Mouse (Mus musculus): ENCODE data around the gene Nfatc3. TPM values are rescaled to one million over a fixed set of nuclear protein-coding genes. Genes with fewer than 3 reads are reported as not detected.
"Not testable (repeated sequence)": the region's sequence is repeated elsewhere in the genome, so short reads cannot be mapped to it uniquely, and the experiment has no call there.

Gene Nfatc3
- polyA plus RNA-seq (2016; fragmentation: Nextera tagmentation; extraction: Ambion mirVana), result 5.0 and 5.8 TPM in 2 replicates

DNA sequence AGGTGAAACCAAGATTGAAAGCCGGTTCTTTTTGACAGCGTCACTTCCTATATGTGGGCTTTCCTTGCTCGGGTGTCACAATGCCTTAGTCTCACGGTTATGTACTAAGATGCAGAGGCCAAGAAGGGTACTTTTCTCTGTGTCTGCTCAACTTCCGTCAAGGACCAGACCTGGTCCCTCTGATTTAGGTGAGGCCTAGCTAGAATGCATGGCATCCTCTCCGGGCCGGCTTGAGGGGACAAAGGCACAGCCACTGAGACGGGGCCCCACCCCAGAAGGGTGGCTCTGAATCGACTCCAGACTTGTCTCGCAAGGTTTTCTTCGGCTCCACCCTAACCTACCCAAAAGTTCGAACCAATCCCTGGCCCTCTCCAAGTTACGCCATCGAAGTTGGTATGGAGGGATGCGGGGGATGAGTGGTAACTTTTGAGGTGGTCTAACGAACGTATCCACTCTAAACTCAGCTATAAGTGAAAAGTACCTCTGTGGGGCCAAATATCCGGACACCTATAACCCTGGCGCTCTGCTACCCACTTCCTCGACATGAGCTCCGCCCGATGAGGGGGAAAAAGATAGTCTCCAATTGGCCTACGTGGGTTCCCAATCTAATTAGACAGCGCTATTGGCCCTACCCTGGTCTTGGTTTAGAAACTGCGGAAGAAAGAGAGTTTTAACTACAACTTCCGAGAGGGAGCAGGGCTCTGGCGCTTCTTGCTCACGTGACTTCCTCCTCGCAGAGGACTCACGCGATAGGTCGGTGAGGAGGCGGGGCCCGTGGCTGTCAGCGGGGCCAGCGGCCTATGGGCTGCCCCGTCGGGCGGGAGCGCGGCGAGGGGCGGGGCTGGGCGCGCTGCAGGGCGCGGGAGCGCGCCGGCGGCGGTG lies at the start of gene Nfatc3:
Nfatc3 (plus strand) TSS at position 110 of the 882 bp plus-strand sequence.
- peak within 1 kb of the TSS; percentile 94 for H3K9ac ChIP-seq
- ATAC-seq, result peak; percentile 94
- H3K36me3 ChIP-seq, result peaks cover 3% of the 10 kb centered on the region; the same call in 1 of the 2 replicates
- no peaks in the 10 kb centered on the region for H3K9me3 ChIP-seq (replicated peaks)
- H3K4me1 ChIP-seq, result peaks cover 55% of the 10 kb centered on the region
- H3K27me3 ChIP-seq (replicated peaks), result no peaks in the 10 kb centered on the region
- under 1% methylated on average over 52 of the region's 52 CpGs for WGBS (ENCODE audit: insufficient replicate concordance)
- peak within 1 kb of the TSS; percentile 86 for H3K4me3 ChIP-seq
- peak within 1 kb of the TSS; percentile 97 for H3K27ac ChIP-seq
- peak within 1 kb of the TSS; percentile 86 for H3K4me2 ChIP-seq

DNA sequence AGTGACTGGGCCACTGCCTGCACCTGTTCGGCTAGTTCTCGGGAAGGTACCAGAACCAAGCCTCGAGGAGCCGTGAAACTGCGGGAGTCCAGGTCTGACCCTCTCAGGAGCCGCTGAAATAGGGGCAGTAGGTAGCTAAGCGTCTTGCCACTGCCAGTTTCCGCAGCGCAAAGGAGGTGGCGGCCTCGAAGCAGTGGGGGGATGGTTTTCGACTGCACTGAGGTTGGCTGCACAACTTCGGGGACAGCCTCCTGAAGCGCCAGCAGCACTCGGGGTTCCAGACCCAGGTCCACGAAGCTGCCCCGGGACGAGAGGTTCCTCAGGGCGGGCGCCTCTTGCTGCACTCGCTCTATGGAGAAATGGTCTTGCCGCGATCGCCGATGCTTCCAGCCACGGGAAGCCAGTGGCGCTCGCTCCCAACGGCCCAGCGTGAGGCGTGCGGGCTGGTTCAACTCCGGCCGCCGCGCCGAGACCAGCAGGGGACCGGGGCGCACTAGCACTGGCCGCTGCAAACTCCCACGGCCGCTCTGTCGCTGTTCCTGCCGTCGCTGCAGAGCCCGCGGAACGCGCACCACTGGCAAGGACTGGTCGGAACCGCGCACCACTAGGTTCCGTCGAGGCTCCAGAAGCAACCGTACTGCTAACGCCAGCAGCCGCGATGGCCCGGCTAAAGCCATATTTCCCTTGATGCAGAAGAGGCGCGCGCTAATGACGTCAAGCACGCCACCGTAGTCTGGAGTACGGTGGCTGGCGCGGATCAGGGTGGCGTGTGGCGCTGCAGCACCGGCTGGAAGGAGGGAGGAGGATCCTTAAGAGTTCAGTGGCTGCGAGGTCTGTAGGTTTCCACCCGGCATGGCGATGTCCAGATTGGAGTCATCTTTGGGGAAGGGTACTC lies 47.6 kb upstream of the Nfatc3 start:
- Histone ChIP-seq H3K36me3 (peaks cover 13% of the 10 kb centered on the region), H3K9ac (peak overlapping the region; percentile 89), H3K4me1 (peaks cover 48% of the 10 kb centered on the region), H3K27me3 (replicated peaks) (no peaks in the 10 kb centered on the region), H3K9me3 (replicated peaks) (no peaks in the 10 kb centered on the region), H3K27ac (peak overlapping the region; percentile 86), H3K4me3 (peak overlapping the region; percentile 91), H3K4me2 (peak overlapping the region; percentile 99)
- peak; percentile 85 for ATAC-seq
- under 1% methylated on average over 74 of the region's 74 CpGs for WGBS (ENCODE audit: insufficient replicate concordance)

DNA sequence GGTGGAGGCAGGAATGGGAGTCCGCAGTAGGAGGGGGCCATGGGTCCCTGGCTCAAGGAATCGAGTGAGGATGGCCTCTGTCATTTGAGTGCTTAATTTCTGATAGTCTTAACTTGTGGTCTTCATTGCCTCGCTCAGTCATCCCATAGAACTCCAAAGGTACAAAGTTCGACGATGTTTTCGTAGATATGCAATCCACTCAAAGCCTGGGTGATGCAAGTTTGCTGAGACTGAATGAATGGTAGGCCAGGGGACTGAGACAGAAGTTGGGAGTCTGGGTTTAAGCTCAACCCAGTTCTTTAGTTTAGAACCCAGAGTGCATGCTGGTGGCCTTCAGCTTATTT lies 47.0 kb upstream of the Nfatc3 start, which contains the start of gene Ddx28:
Ddx28 (minus strand) TSS at position 240 of the 344 bp plus-strand sequence.
- H3K9me3 ChIP-seq (replicated peaks), result no peaks in the 10 kb centered on the region
- peak within 1 kb of the TSS; percentile 99 for H3K4me2 ChIP-seq
- no peaks in the 10 kb centered on the region for H3K27me3 ChIP-seq (replicated peaks)
- H3K9ac ChIP-seq, result peak within 1 kb of the TSS; percentile 89
- peaks cover 55% of the 10 kb centered on the region for H3K4me1 ChIP-seq
- peak; percentile 44 for ATAC-seq
- H3K27ac ChIP-seq, result peak within 1 kb of the TSS; percentile 86
- H3K4me3 ChIP-seq, result peak within 1 kb of the TSS; percentile 91
- peaks cover 18% of the 10 kb centered on the region for H3K36me3 ChIP-seq
- WGBS (ENCODE audit: insufficient replicate concordance), result under 1% methylated on average over 6 of the region's 6 CpGs

DNA sequence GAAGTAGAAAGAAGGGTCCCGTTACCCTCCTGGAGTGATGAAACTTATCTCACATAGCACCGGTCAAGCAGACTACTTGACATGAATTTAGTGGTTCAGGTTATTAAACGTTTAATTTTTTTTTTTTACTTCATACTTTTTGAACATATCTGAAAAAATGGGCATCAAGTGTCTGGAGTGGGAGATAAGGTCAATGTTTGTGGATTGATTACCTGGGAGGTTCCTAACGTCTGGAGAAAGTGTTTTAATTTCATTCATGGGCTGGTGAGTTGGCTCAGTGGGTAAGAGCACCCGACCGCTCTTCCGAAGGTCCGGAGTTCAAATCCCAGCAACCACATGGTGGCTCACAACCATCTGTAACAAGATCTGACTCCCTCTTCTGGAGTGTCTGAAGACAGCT lies 46.4 kb upstream of the Nfatc3 start:
- Histone ChIP-seq H3K4me1 (peaks cover 60% of the 10 kb centered on the region), H3K4me3 (peak overlapping the region; percentile 91), H3K36me3 (peaks cover 20% of the 10 kb centered on the region), H3K9ac (peak overlapping the region; percentile 89; the same call in 1 of the 2 replicates), H3K4me2 (peak overlapping the region; percentile 99), H3K27ac (peak overlapping the region; percentile 86)
- H3K9me3 ChIP-seq (replicated peaks); ATAC-seq; H3K27me3 ChIP-seq (replicated peaks): not testable (repeated sequence)
- WGBS (ENCODE audit: insufficient replicate concordance), result 46% methylated on average over 8 of the region's 8 CpGs

DNA sequence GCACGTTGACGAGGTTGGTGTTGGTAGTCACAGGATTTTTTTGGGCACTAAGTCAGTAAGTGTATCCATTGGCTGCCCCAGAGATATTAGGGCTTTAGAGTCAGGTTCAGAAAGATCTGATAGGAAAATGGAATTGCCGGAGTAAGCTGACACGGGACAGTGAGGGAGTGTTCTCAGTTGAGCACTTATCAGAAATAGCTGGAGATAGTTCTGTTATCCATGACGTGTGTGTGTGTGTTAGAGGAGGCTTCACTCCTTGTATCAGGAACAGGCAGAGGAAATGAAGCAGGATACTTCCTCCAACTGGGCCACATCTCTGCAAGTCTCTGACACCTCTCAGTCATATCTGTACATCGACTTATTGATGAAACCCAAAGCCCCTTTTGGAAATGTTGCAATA lies 42.4 kb upstream of the Nfatc3 start:
- no peaks in the 10 kb centered on the region for H3K9me3 ChIP-seq (replicated peaks)
- WGBS (ENCODE audit: insufficient replicate concordance), result 47% methylated on average over 6 of the region's 6 CpGs
- peaks cover 41% of the 10 kb centered on the region for H3K36me3 ChIP-seq
- H3K4me3 ChIP-seq, result no peak overlapping the region
- no peaks in the 10 kb centered on the region for H3K27me3 ChIP-seq (replicated peaks)
- 0 out of 2 replicates have a peak, but pooled peaks have one; percentile 29 for ATAC-seq
- peaks cover 50% of the 10 kb centered on the region for H3K4me1 ChIP-seq
- no peak overlapping the region for H3K4me2 ChIP-seq
- no peak overlapping the region for H3K9ac ChIP-seq
- H3K27ac ChIP-seq, result 0 out of 2 replicates have a peak overlapping the region, but pooled peaks have one; percentile 37

DNA sequence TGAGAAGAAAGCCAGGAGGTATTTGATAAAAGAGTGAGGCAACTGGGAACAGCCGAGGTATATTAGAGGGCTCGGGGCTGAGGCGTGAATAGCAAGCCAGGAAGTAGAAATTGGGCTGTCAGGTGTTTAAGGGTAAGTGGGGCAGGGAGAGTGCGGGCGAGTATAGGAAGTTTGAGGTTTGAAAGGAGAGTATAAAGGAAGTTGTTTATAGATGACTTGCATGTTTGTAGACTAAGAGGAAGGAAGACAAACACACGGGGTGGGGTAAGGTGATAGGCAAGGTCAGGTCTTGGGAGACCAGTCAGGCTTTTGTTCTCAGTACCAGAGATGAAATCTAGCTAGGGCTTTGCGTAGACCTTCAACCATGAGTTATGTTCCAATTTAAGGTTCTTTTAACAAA lies 41.5 kb upstream of the Nfatc3 start:
- 0 out of 2 replicates have a peak overlapping the region, but pooled peaks have one; percentile 25 for H3K27ac ChIP-seq
- no peaks in the 10 kb centered on the region for H3K9me3 ChIP-seq (replicated peaks)
- H3K4me3 ChIP-seq, result no peak overlapping the region
- WGBS (ENCODE audit: insufficient replicate concordance), result 54% methylated on average over 7 of the region's 7 CpGs
- H3K9ac ChIP-seq, result 0 out of 2 replicates have a peak overlapping the region, but pooled peaks have one; percentile 10
- peaks cover 48% of the 10 kb centered on the region for H3K36me3 ChIP-seq
- no peaks in the 10 kb centered on the region for H3K27me3 ChIP-seq (replicated peaks)
- no peak for ATAC-seq
- H3K4me1 ChIP-seq, result peaks cover 45% of the 10 kb centered on the region
- H3K4me2 ChIP-seq, result no peak overlapping the region

DNA sequence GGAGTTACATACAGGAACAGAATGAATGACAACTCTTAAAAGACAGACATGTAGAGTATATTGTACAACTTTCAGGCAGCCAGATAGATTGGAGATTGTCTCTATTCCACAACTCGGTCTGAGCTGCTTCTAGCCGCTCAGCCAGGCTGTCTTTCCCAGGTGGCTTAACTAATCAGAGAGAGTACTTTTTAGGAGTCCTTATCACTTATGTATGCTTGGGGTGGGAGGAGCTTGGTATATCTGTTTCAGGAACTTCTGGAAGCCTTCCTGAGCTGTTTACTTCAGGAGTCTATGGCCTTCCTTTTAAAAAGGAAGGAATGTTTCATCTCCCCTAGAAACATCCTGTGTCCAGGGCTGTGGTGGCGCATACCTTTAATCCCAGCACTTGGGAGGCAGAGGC lies 40.6 kb upstream of the Nfatc3 start:
- H3K9ac ChIP-seq, result no peak overlapping the region
- H3K27ac ChIP-seq, result peak overlapping the region; percentile 6; the same call in 1 of the 2 replicates
- H3K36me3 ChIP-seq, result peaks cover 48% of the 10 kb centered on the region
- H3K9me3 ChIP-seq (replicated peaks), result no peaks in the 10 kb centered on the region
- WGBS (ENCODE audit: insufficient replicate concordance), result 55% methylated on average over 3 of the region's 3 CpGs
- ATAC-seq, result peak; percentile 58
- H3K4me1 ChIP-seq, result peaks cover 38% of the 10 kb centered on the region
- no peaks in the 10 kb centered on the region for H3K27me3 ChIP-seq (replicated peaks)
- no peak overlapping the region for H3K4me2 ChIP-seq
- no peak overlapping the region for H3K4me3 ChIP-seq

DNA sequence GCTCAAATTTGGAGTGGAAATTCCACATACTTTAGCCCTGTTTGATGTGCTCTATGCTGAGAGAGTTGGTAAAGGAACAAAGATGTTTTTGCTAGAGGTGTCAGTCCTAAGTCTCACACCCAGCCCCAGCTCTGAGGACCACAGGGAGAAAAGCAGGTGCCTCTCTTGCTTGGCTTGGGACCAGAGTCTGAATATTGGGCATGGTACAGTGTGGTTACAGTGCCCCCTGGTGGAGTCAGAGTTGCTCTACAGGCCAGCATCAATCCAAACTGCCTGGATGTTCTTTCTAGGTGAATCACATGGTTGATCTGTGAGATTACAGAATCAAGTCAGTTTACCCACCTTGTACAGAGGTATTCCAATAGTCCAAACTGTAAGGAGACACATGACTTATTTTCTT lies 36.2 kb upstream of the Nfatc3 start:
- Histone ChIP-seq H3K9ac (no peak overlapping the region), H3K4me2 (no peak overlapping the region), H3K4me1 (peaks cover 11% of the 10 kb centered on the region), H3K27ac (no peak overlapping the region), H3K36me3 (peaks cover 68% of the 10 kb centered on the region), H3K27me3 (replicated peaks) (no peaks in the 10 kb centered on the region), H3K9me3 (replicated peaks) (no peaks in the 10 kb centered on the region), H3K4me3 (no peak overlapping the region)
- ATAC-seq, result peak; percentile 33; the same call in 1 of the 2 replicates

DNA sequence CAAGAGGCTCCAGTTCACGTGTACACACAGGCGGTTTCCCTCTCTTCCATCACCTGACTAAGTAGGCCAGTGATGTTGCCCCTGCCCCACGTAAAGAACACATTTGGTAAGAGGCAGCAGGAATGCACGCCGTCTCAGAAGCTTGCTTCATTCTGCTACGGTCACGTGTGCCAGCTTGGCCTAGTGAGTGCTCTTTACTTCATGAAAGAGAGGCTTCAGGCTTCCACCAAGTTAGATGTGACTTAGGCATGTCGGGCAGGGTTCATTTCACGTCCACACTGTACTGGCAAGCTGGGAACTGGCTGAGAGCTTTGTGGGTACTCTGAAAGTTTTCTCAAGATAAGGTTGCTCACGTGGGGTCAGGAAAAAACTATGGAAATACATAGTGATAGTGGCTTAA lies 19.9 kb upstream of the Nfatc3 start:
- peaks cover 38% of the 10 kb centered on the region for H3K36me3 ChIP-seq
- 79% methylated on average over 10 of the region's 10 CpGs for WGBS (ENCODE audit: insufficient replicate concordance)
- H3K27me3 ChIP-seq (replicated peaks), result no peaks in the 10 kb centered on the region
- no peak overlapping the region for H3K4me2 ChIP-seq
- H3K4me1 ChIP-seq, result peaks cover under 1% of the 10 kb centered on the region; the same call in 1 of the 2 replicates
- no peak overlapping the region for H3K27ac ChIP-seq
- H3K9me3 ChIP-seq (replicated peaks), result no peaks in the 10 kb centered on the region
- no peak for ATAC-seq
- H3K9ac ChIP-seq, result no peak overlapping the region
- H3K4me3 ChIP-seq, result no peak overlapping the region

DNA sequence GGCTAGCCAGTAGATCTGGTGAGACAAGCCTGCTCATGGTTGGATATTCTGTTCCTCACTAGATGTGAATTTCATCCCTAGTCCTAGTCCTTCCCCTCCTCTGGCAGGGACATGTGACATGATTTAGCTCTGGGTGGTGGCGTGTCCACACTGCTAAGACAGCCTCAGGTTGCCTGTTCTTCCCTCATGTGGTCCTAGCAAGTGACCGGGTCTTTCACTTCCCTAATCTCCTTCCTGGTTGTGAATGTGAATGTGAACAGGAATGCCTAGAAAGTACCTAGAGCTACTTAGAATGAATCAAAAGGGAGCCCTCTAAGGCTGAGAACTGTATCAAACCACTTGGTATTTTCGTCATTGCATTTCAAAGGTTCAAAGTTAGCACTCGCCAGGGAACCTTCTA lies 19.0 kb upstream of the Nfatc3 start:
- Histone ChIP-seq H3K27ac (no peak overlapping the region), H3K27me3 (replicated peaks) (no peaks in the 10 kb centered on the region), H3K36me3 (peaks cover 37% of the 10 kb centered on the region), H3K4me2 (no peak overlapping the region), H3K4me3 (no peak overlapping the region), H3K9me3 (replicated peaks) (no peaks in the 10 kb centered on the region), H3K4me1 (peaks cover 9% of the 10 kb centered on the region), H3K9ac (no peak overlapping the region)
- ATAC-seq, result no peak
- WGBS (ENCODE audit: insufficient replicate concordance), result 67% methylated on average over 4 of the region's 4 CpGs

DNA sequence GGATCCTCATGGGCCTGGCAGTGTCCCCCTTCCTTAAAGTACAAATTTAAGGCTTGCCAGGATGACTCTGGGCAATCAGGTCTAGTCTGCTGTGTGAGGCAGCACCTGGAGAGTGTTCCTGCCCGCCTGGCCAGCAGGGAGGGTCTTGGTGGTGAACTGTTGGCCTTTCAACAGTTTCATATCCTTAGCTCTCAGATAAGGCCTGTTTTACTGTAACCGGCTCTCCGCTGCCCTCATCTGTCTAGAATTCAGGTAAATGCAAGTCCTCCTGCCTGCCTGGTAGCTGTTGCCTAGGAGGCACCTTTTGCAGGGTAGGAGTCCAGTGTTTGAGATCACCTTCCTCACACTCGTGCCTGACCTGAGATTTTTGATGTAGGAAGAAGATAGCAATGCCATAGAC lies 18.4 kb upstream of the Nfatc3 start:
- Histone ChIP-seq H3K4me1 (peaks cover 9% of the 10 kb centered on the region), H3K36me3 (peaks cover 43% of the 10 kb centered on the region), H3K27me3 (replicated peaks) (no peaks in the 10 kb centered on the region), H3K4me3 (no peak overlapping the region), H3K9me3 (replicated peaks) (no peaks in the 10 kb centered on the region), H3K9ac (no peak overlapping the region), H3K4me2 (no peak overlapping the region), H3K27ac (no peak overlapping the region)
- WGBS (ENCODE audit: insufficient replicate concordance), result 74% methylated on average over 4 of the region's 4 CpGs
- ATAC-seq, result no peak

All from liver, embryonic 12.5 days (tissue).